15 mouse cellular contexts compared by ENCODE assay signal in genomic region chr4:108438082-108438840, GRCm38 (mm10). TPM values are rescaled to one million over a fixed set of nuclear protein-coding genes. Genes with fewer than 3 reads are reported as not detected.
A peak's percentile ranks its signal among the peaks of the same experiment; 100 is the strongest.
DNase-seq lines count a peak whose midpoint lies in the region; ATAC-seq and TF ChIP-seq lines count a peak whose summit lies in the region.
"Had no signal": no experiment of that assay in that cellular context is flagged by ENCODE, and none has a peak within 500 bp of the region (broad histone marks: within the 10 kb centered on the region; RNA-seq: fewer than 3 reads in every experiment).

No protein-coding gene starts in this region.

- no peak for TF ChIP-seq EP300 in liver, postnatal 0 days (IDR thresholded peaks at IDR 0.05; ENCODE audit: low read depth)

- H3K27me3 ChIP-seq in liver, postnatal 0 days (ENCODE audit: insufficient read depth, low read length), result no peaks in the 10 kb centered on the region
- peaks cover 10% of the 10 kb centered on the region; the same call in 1 of the 2 replicates for H3K27me3 ChIP-seq in liver, embryonic 12.5 days (replicated peaks)
- H3K27me3 ChIP-seq: limb, embryonic 15.5 days; stomach, embryonic 15.5 days had no signal

- TF ChIP-seq CTCF in liver, postnatal 0 days (IDR thresholded peaks at IDR 0.05; ENCODE audit: low read depth), result no peak

- DNase-seq in liver, postnatal 0 days, result peak; percentile 24
- DNase-seq in cerebellum, postnatal 10 days, result peak; percentile 82 to 87
- DNase-seq in kidney, postnatal 25 days, result peak; percentile 85 to 89
- DNase-seq in layer of hippocampus, postnatal 14 days (ENCODE audit: low spot score in 2 of 2), result no peak
- no peak for DNase-seq in left cerebral cortex, postnatal 36 days (ENCODE audit: low spot score in 2 of 2)
- DNase-seq in frontal cortex, postnatal 36 days (ENCODE audit: low spot score in 2 of 2), result no peak
- DNase-seq: right cerebral cortex, adult 18-20 months had no signal

- WGBS in liver, postnatal 0 days (ENCODE audit: insufficient replicate concordance), result 60% methylated on average over 6 of the region's 6 CpGs
- WGBS in liver, embryonic 12.5 days (ENCODE audit: insufficient replicate concordance), result 56% methylated on average over 6 of the region's 6 CpGs

- intact Hi-C loops in left cerebral cortex, postnatal 36 days (cut with DNase I), result no loop called here

- H3K9ac ChIP-seq in liver, postnatal 0 days (replicated peaks), result no peak overlapping the region
- H3K9ac ChIP-seq in liver, embryonic 12.5 days, result no peak overlapping the region
- H3K9ac ChIP-seq: limb, embryonic 15.5 days; stomach, embryonic 15.5 days had no signal

- no peaks in the 10 kb centered on the region for H3K9me3 ChIP-seq in liver, postnatal 0 days (ENCODE audit: low read length)
- no peaks in the 10 kb centered on the region for H3K9me3 ChIP-seq in liver, embryonic 12.5 days (replicated peaks)
- H3K9me3 ChIP-seq: G1E; limb, embryonic 15.5 days; stomach, embryonic 15.5 days had no signal

- H3K27ac ChIP-seq in liver, postnatal 0 days (ENCODE audit: low read depth), result no peak overlapping the region
- no peak overlapping the region for H3K27ac ChIP-seq in liver, embryonic 12.5 days
- H3K27ac ChIP-seq: kidney, postnatal 0 days; limb, embryonic 15.5 days; stomach, embryonic 15.5 days had no signal

- ATAC-seq in liver, postnatal 0 days, result no peak
- no peak for ATAC-seq in liver, embryonic 12.5 days
- 0 out of 2 replicates have a peak, but pooled peaks have one; percentile 26 for ATAC-seq in megakaryocyte progenitor cell, adult 5-6 weeks (replicated peaks; ENCODE audit: poor library complexity)
- ATAC-seq: midbrain, embryonic 16.5 days had no signal

- no peaks in the 10 kb centered on the region for H3K36me3 ChIP-seq in liver, postnatal 0 days (replicated peaks; ENCODE audit: insufficient read depth, low read length)
- no peaks in the 10 kb centered on the region for H3K36me3 ChIP-seq in liver, embryonic 12.5 days
- H3K36me3 ChIP-seq: G1E; limb, embryonic 15.5 days; stomach, embryonic 15.5 days had no signal

- H3K4me1 ChIP-seq in liver, postnatal 0 days (ENCODE audit: insufficient read depth), result peaks cover 8% of the 10 kb centered on the region
- 0 out of 2 replicates have a peak, but pooled peaks cover 12% of the 10 kb centered on the region for H3K4me1 ChIP-seq in liver, embryonic 12.5 days
- H3K4me1 ChIP-seq: stomach, embryonic 15.5 days had no signal

- no peak overlapping the region for H3K4me3 ChIP-seq in liver, postnatal 0 days (ENCODE audit: low read depth, low read length)
- H3K4me3 ChIP-seq in liver, embryonic 12.5 days, result no peak overlapping the region
- H3K4me3 ChIP-seq: limb, embryonic 15.5 days; stomach, embryonic 15.5 days had no signal

- H3K4me2 ChIP-seq in liver, postnatal 0 days (ENCODE audit: low read depth, low read length), result no peak overlapping the region
- no peak overlapping the region for H3K4me2 ChIP-seq in liver, embryonic 12.5 days
- H3K4me2 ChIP-seq: limb, embryonic 15.5 days; stomach, embryonic 15.5 days had no signal

RNA-seq across cellular contexts. Expression of gene Tut4, which starts 21.0 kb away (rescaled TPM):
- 29.1 and 30.9 TPM in 2 replicates for polyA plus RNA-seq in liver, postnatal 0 days (2015; fragmentation: Nextera tagmentation; extraction: Ambion mirVana)
- polyA plus RNA-seq in liver, embryonic 12.5 days (2016; fragmentation: Nextera tagmentation; extraction: Ambion mirVana), result 25.2 and 29.0 TPM in 2 replicates
- 69.5 and 88.5 TPM in 2 replicates for total RNA-seq in megakaryocyte progenitor cell, adult 5-6 weeks (2015)
- 29.4 and 45.8 TPM in 2 replicates for total RNA-seq in megakaryocyte progenitor cell, adult 5-6 weeks (2017)
- 10 to 100 TPM; 40.3 to 41.3 TPM for total RNA-seq in layer of hippocampus, postnatal 14 days (2021)
- total RNA-seq in left cerebral cortex, postnatal 36 days (2021), result 10 to 100 TPM; 31.6 to 51.9 TPM

RNA-seq across cellular contexts. Expression of gene Gpx7, which starts 31.5 kb away (rescaled TPM):
- polyA plus RNA-seq in liver, postnatal 0 days (2015; fragmentation: Nextera tagmentation; extraction: Ambion mirVana), result 14.5 and 15.6 TPM in 2 replicates
- 12.3 and 13.6 TPM in 2 replicates for polyA plus RNA-seq in liver, embryonic 12.5 days (2016; fragmentation: Nextera tagmentation; extraction: Ambion mirVana)
- total RNA-seq in megakaryocyte progenitor cell, adult 5-6 weeks (2015), result 0.46 and 0.79 TPM in 2 replicates
- total RNA-seq in megakaryocyte progenitor cell, adult 5-6 weeks (2017), result 0.50 and 0.95 TPM in 2 replicates
- total RNA-seq in layer of hippocampus, postnatal 14 days (2021), result 1 to 10 TPM; 7.4 to 8.0 TPM
- total RNA-seq in left cerebral cortex, postnatal 36 days (2021), result 1 to 10 TPM; 4.6 to 6.8 TPM
- polyA plus RNA-seq: G1E had no signal

RNA-seq across cellular contexts. Expression of gene Shisal2a, which starts 55.1 kb away (rescaled TPM):
- polyA plus RNA-seq in liver, postnatal 0 days (2015; fragmentation: Nextera tagmentation; extraction: Ambion mirVana), result 0.26 and 0.52 TPM in 2 replicates
- 0.32 TPM in 1 of 2 replicates, not detected in the other for polyA plus RNA-seq in liver, embryonic 12.5 days (2016; fragmentation: Nextera tagmentation; extraction: Ambion mirVana)
- total RNA-seq in megakaryocyte progenitor cell, adult 5-6 weeks (2015), result not detected in 2 replicates
- total RNA-seq in megakaryocyte progenitor cell, adult 5-6 weeks (2017), result not detected in 2 replicates
- total RNA-seq in layer of hippocampus, postnatal 14 days (2021), result not detected
- total RNA-seq in left cerebral cortex, postnatal 36 days (2021), result not detected
- total RNA-seq: G1E; gastrocnemius, adult 8-10 months had no signal
- polyA plus RNA-seq: G1E had no signal

Comparison
In these comparisons a context has a peak if more than half of its experiments do, and no peak if none do; other contexts are left out.
1. DNase-seq: peak in liver, postnatal 0 days (single experiment), cerebellum, postnatal 10 days (2 of 2) and kidney, postnatal 25 days (2 of 2); none in layer of hippocampus, postnatal 14 days (0 of 2), left cerebral cortex, postnatal 36 days (0 of 2) and frontal cortex, postnatal 36 days (0 of 2).